Mouse (Mus musculus) liver (tissue): ENCODE data around the gene Batf.
"Not testable (repeated sequence)": the region's sequence is repeated elsewhere in the genome, so short reads cannot be mapped to it uniquely, and the experiment has no call there.

Experiments
- DNase-seq: peaks from one replicate; pipeline ENCODE4 v3.0.0-alpha.2; 2020; ENCODE audit warnings: mixed read lengths

Batf gene

DNA sequence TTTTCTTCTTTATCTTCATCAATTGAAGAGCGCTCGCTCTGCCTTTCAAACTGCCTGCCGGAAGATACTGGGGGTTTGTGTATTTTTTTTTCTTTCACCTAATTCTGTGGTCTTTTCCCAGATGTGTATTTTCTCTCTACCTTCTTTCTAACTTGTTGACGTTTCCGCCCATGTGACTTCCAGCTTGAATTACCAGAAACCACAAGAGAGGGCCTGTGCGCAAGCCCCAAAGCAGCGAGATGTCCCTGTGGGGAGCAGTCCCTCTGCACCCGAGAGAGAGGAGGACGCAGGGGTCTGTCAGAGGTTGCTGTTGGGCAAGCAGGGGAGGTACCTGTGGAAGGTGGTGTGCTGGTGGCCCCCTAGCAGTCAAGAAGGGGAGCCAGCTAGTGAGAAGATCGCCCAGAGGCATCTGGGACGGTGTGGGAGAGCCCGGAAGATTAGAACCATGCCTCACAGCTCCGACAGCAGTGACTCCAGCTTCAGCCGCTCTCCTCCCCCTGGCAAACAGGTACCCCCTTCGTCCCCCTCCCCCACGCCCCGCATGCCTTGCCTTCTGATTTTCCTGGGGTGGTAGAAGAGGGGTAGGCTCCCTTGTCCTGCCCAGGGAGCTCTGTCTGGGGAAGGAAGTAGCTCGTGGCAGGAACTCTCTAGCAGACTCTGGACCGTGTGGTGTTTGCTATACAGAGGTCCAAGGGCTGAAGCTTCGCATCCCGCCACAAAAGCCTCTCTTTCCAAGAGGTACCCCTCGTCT, at the start of gene Batf:
Batf (plus strand) TSS at position 204 of the 751 bp plus-strand sequence.
- no peak for DNase-seq

DNA sequence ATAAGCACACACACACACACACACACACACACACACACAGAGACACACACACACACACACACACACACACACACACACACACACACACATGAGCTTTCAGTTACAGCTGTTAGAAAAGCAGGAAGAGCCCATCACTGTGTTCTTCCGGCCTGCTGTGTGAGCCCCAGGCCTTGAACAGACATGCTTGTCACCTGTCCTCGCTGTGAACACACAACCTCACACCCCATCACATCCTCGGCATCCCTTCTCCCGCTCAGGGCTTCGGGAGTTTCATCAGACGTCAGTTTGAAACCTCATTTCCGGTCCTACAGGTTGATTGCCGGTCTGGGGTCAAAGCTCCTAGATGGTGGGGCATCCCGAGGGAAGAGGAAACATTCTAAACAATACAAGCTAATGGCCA, 48.5 kb upstream of the Batf start:
- DNase-seq, result no peak

DNA sequence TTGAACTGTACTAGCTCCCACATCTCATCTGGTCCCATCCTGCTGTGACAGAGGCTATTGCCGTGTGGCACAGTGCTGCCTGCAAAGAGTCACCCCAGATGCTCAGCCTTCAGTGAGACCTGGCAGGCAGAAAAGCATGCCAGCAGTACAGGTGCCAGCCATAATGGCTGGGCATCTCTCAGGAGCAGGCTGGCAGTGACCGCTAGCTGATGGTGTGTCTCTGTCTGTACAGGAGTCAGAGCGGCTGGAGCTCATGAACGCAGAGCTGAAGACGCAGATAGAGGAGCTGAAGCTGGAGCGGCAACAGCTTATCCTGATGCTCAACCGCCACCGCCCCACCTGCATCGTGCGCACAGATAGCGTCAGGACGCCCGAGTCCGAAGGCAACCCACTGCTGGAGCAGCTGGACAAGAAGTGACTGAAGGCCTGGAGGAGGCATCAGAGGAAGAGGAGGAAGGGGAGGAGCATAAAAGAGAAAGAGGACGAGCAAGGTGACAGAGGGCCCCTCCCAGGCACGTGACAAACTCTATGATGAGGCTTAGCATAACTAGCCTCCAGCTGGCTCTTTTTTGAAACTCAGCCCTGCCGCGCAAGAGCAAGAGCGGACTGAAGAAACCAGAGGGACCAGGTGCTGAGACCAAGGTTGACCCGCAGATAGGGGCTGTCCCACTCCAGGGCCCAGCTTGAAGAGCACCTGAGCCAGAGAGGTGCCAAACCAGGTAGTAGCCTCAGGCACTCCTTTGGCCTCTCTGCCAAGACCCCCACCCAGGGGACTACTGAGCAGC, 47.7 kb upstream of the Batf start:
- DNase-seq, result no peak

DNA sequence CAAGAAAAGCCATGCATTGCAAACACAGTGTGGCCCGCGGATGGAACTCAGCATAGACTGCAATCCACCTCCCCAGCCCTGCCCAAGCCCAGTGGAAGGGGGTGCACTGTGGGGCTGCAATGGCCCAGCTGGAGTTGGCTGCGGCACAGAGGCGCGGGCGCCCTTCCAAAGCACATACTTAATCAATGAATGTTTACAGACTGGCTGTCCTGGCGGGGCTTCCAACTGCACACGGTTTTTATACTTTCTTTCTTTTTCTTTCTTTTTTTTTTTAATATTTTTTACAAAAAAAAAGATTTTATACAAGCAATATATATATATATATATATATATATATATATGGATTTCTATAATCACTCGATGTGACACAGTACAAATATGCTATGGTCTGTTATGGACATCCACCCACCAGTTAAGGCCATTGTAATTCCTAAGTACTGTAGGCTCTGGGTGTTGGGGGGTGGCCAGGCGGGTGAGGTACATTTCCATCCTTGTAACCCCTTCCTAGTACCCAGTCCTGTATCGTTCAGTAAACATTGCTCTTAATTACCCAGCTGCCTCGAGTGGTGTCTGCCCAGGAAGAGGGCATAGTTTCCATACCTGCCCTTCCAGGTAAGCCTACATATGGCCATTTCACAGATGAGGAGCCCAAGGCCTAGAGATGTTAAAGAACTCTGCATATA, 47.0 kb upstream of the Batf start:
- DNase-seq, result no peak

DNA sequence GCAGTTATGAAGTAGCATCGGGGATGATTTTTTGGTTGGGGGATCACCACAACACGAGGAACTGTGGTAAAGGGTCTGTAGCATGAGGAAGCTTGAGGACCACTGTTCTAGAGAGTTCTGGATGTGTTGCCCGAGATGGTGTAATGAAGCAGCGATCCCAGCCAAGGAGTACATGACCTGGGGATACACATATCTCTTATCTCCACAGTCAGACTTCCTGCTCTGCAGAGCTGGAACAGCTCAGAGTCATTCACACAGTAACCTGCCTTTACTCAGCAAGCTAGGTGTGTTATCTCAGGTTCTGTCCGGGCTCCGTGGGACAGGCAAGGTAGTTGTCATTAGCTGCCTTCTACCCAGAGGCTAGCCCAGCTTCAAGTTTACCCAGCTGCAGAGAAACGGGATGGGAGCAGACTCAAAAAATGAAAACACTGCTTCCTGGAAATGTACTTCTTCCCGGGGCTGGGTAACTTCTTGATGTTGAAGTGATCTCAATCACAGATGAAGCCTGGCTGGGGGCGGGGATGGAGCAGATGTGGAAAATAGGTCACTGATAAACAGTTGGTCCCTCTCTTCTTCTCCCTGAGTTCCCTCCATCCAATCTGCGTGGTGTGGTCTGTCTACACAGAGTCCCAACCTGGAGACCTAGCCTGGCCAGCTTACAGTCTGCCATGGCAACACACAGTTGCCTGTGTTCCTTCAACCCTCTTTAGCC, 45.5 kb upstream of the Batf start:
- no peak for DNase-seq

DNA sequence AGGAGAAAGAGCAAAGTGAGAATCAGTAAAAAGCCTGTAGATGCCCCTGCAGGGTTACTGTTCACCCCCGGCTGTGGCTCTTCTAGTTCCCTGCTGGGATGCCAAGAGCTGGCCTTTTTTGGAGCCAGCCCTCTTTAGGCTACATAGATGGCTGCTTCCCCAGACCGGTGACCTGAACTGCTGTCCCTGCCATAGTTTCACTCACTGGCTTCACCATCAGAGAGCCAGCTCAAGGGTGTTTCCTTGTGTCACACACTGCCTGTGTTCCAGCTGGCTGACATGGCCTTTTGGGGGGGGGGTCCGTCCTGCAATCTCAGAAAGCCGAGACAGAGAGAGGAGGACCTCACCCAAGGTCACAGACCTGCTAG, 44.9 kb upstream of the Batf start:
- DNase-seq, result no peak

DNA sequence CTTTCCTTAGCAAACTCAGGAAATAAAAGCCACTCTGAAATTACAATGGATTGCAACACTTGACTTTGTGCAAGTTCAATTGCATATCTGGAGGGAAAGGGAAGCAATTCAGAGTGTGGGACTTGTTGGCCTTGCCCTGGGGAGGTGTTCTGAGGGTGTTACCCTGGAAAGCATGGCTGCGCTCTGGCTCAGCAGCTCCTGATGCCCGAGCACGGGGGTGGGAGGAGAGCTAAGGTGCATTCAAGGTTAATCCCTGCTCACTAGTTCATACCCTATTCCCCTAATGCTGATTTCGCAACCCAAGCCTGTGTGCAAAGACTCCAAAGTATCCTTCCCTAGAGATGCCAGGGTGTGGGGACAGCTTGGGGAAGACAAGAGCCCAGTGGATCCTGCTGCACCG, 42.7 kb upstream of the Batf start:
- no peak for DNase-seq

DNA sequence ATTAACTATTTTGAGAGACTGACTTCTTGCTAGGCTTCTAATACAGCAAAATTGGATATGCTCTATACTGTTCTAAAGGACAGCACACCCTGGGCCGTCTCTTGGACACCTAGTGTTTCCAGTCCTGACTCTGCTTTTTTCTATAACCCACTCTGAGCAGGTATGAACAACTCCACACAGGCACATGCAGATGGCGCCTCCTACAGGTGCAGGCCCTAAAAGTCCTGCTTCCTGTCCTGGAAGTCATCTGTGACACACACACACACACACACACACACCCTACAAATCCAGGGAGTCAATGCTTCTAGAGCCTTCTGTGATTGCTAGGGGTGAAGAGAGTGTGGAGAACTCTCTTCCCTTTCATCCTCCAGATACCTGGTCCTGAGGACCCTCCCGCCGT, 40.8 kb upstream of the Batf start:
- DNase-seq, result no peak

DNA sequence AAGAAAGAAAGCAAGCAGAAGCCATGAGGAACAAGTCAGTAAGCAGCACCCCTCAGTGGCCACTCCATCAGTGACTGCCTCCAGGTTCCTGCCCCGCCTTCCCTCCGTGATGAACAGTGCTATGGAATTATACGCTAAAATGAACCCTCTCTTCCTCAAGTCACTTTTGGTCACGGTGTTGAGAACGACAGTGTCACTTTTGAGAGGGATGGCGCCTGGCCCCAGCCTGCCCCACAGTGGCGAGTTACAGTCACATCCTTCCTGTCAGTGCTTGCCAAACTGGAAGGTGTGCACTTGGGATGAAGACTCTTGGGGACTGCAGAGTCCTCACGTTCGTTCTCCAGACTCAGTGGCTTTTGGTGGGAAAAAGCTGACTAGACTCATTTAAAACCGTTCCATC, 39.1 kb upstream of the Batf start:
- DNase-seq, result no peak

DNA sequence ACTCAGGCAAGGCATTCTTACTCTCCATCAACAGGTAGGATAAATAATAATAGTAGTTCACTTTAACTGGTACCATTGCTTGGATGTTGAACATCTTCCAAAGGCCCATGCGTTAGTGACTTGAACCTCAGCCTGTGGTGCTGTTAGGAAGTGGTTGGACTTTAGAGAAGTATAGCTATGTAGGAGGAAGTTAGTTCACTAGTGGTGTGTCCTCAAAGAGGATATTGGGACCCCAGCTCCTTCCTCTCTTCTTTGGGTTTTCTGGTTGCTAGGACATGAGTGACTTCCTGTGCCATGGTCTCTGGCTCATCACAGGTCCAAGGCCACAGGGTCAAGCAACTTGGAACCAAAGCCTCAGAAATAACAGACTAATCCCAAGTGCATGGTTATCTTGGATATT, 38.5 kb upstream of the Batf start:
- no peak for DNase-seq

DNA sequence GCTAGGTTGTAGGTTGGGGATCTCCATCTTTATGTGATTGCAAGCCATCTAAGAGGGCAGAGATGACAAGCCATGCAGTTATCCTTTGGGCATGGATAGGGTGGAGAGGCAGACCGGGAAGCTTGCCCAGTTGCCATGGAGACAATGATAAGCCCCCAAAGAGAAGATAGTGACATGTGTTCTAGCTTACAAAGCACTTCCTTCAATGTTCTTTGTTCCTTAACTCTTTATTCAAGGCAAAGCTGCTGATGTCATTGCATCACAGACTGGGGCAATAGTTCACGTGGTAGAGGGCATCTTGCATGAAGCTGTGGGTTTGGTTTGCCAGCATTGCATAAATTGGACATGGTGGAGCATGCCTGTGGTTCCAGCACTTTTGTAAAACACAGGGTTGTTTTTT, 27.1 kb upstream of the Batf start:
- no peak for DNase-seq

DNA sequence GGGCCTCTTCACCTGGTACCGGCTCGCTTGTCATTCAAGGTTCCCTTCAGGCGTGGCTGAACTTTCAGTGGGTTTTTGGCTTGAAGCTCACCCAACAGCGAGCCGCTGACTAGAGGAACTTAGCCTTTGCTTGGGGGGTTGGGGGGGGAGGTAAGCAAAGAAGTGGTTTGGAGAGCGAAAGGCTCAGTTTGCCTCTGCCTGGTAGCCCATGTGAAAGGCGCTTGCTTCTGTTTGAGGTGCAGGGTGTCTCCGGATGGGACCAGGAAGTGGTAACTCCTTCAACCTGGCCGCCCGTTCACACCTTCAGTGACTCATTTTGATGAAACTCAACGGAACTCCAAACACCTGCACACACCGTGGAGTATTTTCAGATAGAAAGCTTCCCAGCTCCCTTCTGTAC, 25.6 kb upstream of the Batf start:
- no peak for DNase-seq

DNA sequence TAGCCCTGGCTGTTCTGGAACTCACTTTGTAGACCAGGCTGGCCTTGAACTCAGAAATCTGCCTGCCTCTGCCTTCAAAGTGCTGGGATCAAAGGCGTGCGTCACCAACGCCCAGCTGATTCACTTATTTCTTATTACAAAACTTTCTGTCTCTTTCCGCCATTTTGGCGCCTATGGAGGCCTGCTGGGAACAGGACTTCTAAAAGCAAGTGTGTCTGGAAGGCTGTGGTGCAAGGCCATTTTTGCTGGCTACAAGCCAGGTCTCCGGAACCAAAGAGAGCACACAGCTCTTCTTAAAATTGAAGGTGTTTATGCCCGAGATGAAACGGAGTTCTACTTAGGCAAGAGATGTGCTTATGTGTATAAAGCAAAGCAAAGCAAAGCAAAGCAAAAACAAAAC, 24.2 kb upstream of the Batf start:
- not testable (repeated sequence) for DNase-seq

DNA sequence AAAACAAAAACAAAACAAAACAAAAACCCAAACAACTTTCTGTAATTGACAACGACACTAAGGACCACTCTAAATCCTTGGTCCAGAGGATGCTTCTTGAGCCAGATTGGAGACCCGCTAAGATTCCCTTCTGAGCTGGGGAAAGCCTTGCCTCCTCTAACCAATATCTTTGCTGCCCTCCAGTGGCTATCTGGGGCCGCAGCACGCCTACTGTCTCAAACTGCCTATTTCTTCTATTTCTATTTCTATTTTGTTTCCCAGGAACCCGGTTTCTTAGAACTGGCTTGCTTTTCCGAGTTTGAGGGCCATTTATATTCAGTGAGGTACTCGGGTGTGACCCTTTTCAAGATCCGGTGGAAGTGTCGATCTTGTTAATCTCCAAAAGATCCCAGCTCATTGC, 23.6 kb upstream of the Batf start:
- peak; percentile 65 for DNase-seq

DNA sequence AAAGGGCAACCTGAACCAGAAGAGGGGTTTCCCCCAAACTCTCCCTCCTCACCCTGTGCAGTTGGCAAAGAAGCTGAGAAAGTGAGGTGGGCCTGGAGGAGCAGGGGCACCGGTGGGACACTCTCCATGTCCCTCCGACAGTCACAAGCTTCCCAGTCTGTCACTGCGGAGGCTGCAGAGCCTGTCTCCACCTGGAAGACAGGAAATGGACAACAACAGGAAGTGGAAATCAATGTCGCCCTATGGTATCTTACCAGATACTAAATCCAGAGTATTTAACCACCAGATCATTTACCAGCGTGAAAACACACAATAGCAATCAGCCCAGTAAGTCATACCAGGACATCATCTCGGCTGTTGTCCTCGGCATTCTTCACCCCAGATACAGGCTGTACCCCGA, 20.4 kb upstream of the Batf start:
- no peak for DNase-seq

DNA sequence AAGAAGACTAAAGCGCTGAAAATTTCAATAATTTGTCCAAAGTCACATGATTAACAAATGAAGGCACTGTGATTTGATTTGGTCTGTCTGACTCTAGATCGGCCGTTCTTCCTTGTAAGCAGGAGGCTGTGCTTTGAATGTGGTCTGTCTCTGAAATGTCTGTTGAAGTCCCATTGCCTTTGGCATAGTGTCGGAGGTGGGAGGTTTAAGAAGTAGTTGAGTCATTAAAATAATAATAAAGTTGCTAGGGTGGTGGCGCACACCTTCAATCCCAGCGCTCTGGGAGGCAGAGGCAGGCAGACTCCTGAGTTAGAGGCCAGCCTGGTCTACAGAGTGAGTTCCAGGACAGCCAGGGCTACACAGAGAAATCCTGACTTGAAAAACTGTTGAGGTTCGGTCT, 19.4 kb upstream of the Batf start:
- no peak for DNase-seq

DNA sequence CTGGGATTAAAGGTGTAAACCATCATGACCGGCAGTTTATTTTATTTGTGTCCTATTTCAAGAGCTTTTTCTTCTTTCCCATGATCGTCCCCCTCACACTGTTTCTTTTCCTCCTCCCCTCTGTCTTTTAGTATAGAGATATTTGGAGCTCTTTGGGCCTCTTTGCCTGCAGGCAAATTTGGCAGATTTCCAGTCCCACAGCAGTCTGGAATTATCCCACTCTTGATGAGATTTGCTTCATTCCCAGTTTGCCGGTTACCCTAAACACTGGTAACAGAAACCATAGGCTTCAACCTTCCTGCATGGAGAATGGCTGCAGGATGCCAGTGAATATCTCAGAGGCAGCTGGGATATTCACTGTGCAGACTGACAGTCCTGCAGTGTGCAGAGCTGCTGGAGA, 17.8 kb upstream of the Batf start:
- no peak for DNase-seq

DNA sequence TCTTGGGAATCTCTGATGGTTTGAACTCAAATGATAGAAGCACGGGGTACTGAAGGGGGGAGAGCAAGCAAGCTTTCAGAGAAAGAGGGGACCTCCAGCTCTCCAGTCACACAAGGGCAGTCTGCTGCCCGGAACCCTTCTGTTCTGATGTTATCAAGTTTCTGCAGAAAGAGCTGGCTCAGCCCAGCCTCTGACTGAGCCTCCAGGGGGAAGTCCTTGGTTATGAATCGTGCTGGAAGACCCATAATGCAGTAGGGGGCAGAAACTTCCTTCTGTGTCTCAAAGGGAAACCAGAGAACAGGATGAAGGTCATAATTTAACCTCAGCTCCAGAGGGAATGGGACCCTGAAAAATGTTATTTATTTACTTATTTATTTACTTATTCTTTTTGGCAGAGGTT, 16.4 kb upstream of the Batf start:
- DNase-seq, result peak; percentile 10

DNA sequence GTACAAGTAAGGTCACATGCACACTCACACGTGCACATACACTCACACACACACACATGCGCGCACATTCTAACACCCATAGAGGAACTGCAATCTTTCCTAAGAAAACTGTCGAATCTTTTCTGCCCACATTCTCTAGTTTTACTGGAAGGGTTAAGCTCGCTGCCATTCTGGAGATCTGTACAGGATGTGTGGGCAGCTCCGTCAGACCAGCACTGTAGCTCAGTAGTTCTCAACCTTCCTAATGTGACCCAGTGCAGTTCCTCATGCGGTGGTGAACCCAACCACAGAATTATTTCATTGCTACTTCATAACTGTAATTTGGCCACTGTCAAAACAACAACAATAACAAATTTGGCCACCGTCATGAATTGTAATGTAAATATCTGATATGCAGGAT, 12.6 kb upstream of the Batf start:
- DNase-seq, result no peak

DNA sequence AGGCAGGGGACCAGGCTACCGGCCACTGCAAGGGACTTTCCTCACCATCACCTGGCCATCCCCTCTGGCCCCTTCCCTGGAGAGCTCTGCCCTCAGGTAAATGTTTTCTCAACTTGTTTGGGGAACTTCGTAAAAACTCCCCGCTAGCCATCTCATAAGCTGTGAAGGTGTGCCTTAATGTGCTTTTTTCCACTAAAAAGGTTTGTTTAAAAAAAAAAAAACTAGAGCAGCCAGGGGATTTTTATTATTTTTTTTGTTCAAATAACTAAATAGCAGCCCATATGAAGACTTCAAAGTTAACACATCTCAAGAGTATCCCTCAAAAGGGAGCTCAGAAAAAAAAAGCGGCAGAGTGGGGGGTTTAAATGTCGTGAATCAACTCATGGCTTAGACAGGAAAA, 7.4 kb upstream of the Batf start:
- DNase-seq, result no peak

DNA sequence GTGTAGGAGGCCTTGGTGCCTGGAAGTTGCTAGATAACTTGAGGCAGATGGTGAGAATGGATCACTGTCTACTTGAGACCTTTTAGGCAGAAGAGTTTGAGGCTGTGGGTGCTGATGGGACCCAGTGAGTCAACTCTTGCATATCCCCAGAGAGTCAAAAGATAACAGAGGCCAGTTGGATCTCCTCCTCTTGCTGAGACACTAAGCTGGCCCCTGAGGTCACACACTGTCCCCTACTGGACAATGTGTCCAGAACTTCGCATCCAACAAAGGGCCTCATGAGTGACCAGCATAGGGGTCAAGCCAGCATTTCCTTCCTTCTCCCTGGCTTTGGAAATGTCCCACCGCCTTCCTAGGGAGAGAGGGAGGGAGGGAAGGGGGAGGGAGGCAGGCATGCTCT, 6.7 kb upstream of the Batf start:
- DNase-seq, result no peak

DNA sequence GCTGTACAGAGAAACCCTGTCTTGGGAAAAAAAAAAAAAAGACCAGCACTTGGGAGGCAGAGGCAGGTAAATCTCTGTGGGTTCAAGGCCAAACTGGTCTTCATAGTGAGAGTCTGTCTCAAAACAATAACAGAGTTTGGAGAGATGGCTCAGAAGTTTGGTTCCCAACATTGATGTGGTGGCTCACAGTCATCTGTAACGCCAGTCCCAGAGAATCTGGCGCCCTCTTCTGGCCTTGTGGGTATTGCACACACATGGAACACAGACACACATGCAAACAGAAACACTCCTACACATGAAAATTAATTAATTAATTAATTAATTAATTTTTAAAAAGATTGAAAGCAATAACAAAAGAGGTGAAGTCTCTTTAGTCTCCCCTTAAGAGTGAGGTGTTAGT, 4.1 kb upstream of the Batf start:
- no peak for DNase-seq
